Comparison of ENCODE assay signal across 1 mouse cellular context in genomic region chr10:79931797-79932196, GRCm38 (mm10).
TF ChIP-seq lines count a peak whose summit lies in the region.

No protein-coding gene starts in this region.

TF ChIP-seq in CH12.LX, 34 proteins besides CTCF, POLR2A, EP300 and RAD21 (continued from another document):
- no peak for TF ChIP-seq USF1 (IDR thresholded peaks at IDR 0.05; ENCODE audit: low read depth, low read length)
